23 mouse cellular contexts compared by ENCODE assay signal in the genomic region with DNA sequence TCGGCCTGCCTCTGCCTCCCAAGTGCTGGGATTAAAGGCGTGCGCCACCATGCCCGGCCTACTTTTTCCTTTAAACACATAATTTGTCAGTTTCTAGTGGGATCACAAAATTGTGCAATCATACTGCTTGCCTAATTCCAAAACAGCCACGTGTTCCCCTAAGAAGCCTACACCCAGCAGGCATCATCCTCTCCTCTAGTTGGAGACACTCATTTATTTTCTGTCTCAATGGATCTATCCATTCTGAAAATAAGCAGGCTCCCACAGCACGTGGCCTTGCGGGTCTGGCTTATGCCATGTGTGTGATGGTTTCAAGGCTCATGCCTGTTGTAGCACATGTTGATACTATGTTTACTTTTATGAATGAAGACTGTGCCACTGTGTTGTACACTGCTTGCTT. TPM values are rescaled to one million over a fixed set of nuclear protein-coding genes. Genes with fewer than 3 reads are reported as not detected.
DNase-seq lines count a peak whose midpoint lies in the region; ATAC-seq and TF ChIP-seq lines count a peak whose summit lies in the region.
"Had no signal": no experiment of that assay in that cellular context is flagged by ENCODE, and none has a peak within 500 bp of the region (broad histone marks: within the 10 kb centered on the region; RNA-seq: fewer than 3 reads in every experiment).

No protein-coding gene starts in this region.

- no peak overlapping the region for H3K9ac ChIP-seq in forebrain, embryonic 12.5 days
- H3K9ac ChIP-seq: embryonic facial prominence, embryonic 13.5 days; forebrain, embryonic 13.5 days; forebrain, postnatal 0 days; heart, embryonic 15.5 days; hindbrain, embryonic 15.5 days had no signal

- H3ac ChIP-seq in C2C12 (ENCODE audit: control insufficient read depth, insufficient read length, low read depth): no peak overlapping the region

- no peaks in the 10 kb centered on the region for H3K27me3 ChIP-seq in C2C12 (ENCODE audit: control insufficient read depth, insufficient read depth, insufficient read length)
- no peaks in the 10 kb centered on the region for H3K27me3 ChIP-seq in forebrain, embryonic 12.5 days
- H3K27me3 ChIP-seq: embryonic facial prominence, embryonic 13.5 days; forebrain, embryonic 13.5 days; heart, embryonic 15.5 days; hindbrain, embryonic 15.5 days had no signal

- TF ChIP-seq CTCF in C2C12 (IDR thresholded peaks at IDR 0.05; ENCODE audit: control insufficient read depth, insufficient read depth, insufficient read length): no peak

- H3K79me2 ChIP-seq in C2C12 (ENCODE audit: control insufficient read depth, insufficient read depth) (peaks cover 80% of the 10 kb centered on the region), macrophage (ENCODE audit: inconsistent target) (peaks cover 98% of the 10 kb centered on the region)

- H3K4me2 ChIP-seq in forebrain, embryonic 12.5 days: no peak overlapping the region
- H3K4me2 ChIP-seq: embryonic facial prominence, embryonic 13.5 days; forebrain, embryonic 13.5 days; heart, embryonic 11.5 days; heart, embryonic 15.5 days; hindbrain, embryonic 15.5 days had no signal

- no peaks in the 10 kb centered on the region for H3K36me3 ChIP-seq in C2C12 (ENCODE audit: control insufficient read depth, insufficient read depth)
- H3K36me3 ChIP-seq in macrophage (ENCODE audit: inconsistent target): no peaks in the 10 kb centered on the region
- no peaks in the 10 kb centered on the region for H3K36me3 ChIP-seq in forebrain, embryonic 12.5 days (replicated peaks)
- H3K36me3 ChIP-seq: embryonic facial prominence, embryonic 13.5 days; G1E; heart, embryonic 15.5 days; hindbrain, embryonic 10.5 days; hindbrain, embryonic 15.5 days had no signal

- peak overlapping the region; percentile 24; the same call in 1 of the 2 replicates for H3K27ac ChIP-seq in macrophage
- H3K27ac ChIP-seq in forebrain, embryonic 12.5 days: no peak overlapping the region
- H3K27ac ChIP-seq: embryonic facial prominence, embryonic 13.5 days; forebrain, embryonic 13.5 days; gastrocnemius, adult 2 months; heart, adult 2 months; heart, embryonic 15.5 days; hindbrain, embryonic 10.5 days; hindbrain, embryonic 15.5 days had no signal

- no peak for ATAC-seq in forebrain, embryonic 12.5 days (ENCODE audit: low FRiP score)
- ATAC-seq: CD4-positive, CD25-positive, alpha-beta regulatory T cell, adult 4 months; forebrain, embryonic 13.5 days; forebrain, postnatal 0 days had no signal

- H3K4me3 ChIP-seq in C2C12 (ENCODE audit: insufficient read depth, poor library complexity, severe bottlenecking): no peak overlapping the region
- H3K4me3 ChIP-seq in macrophage (ENCODE audit: inconsistent target): no peak overlapping the region
- H3K4me3 ChIP-seq in forebrain, embryonic 12.5 days (replicated peaks): no peak overlapping the region
- H3K4me3 ChIP-seq: embryonic facial prominence, embryonic 13.5 days; forebrain, embryonic 13.5 days; gastrocnemius, adult 2 months; heart, adult 2 months; heart, embryonic 15.5 days; hindbrain, embryonic 10.5 days; hindbrain, embryonic 15.5 days had no signal

- peaks cover 23% of the 10 kb centered on the region for H3K79me3 ChIP-seq in C2C12 (ENCODE audit: low read depth)

- peak; percentile 93 for DNase-seq in heart, adult 11 months
- no peak for DNase-seq in heart, postnatal 14 days
- DNase-seq in right cerebral cortex, postnatal 25 days: no peak
- no peak for DNase-seq in left cerebral cortex, postnatal 25 days (ENCODE audit: low spot score in 2 of 2)
- DNase-seq: adrenal gland, postnatal 14 days; cerebellum, adult 18-20 months; cerebellum, adult 9-11 months; cerebellum, postnatal 36 days; forebrain, postnatal 0 days; gastrocnemius, adult 2 months; gastrocnemius, postnatal 25 days had no signal

- 70% methylated on average over 7 of the region's 7 CpGs for WGBS in macrophage (ENCODE audit: missing documents)
- WGBS in forebrain, embryonic 12.5 days: 95% methylated on average over 7 of the region's 7 CpGs

- no peaks in the 10 kb centered on the region for H3K9me3 ChIP-seq in forebrain, embryonic 12.5 days
- H3K9me3 ChIP-seq: embryonic facial prominence, embryonic 13.5 days; forebrain, embryonic 13.5 days; G1E; heart, embryonic 15.5 days; hindbrain, embryonic 10.5 days; hindbrain, embryonic 15.5 days had no signal

- peaks cover 25% of the 10 kb centered on the region for H3K4me1 ChIP-seq in forebrain, embryonic 12.5 days

- intact Hi-C loops in heart, postnatal 14 days (cut with DNase I): no loop called here
- intact Hi-C loops in left cerebral cortex, postnatal 25 days (cut with DNase I): loop anchor here (5.0 kb wide), 1 partner anchor 58 kb away; no protein-coding TSS in a partner anchor

TF ChIP-seq in C2C12, 6 proteins besides CTCF, POLR2A, EP300 and RAD21:
- peak; percentile 41 for TF ChIP-seq CEBPB (IDR thresholded peaks at IDR 0.05; ENCODE audit: low read depth)
- TF ChIP-seq MYOG (IDR thresholded peaks at IDR 0.05; ENCODE audit: control insufficient read depth, extremely low read depth, insufficient read length): no peak

RNA-seq across cellular contexts. Expression of a gene that starts 32.8 kb away (rescaled TPM):
- total RNA-seq in heart, postnatal 14 days (2021): 10 to 100 TPM; 25.9 to 34.5 TPM
- polyA plus RNA-seq in C2C12 (2012; fragmentation: generic; extraction: Trizol) (22.2 TPM), macrophage (2018) (23.0 to 33.0 TPM (median 24.1 TPM) in 3 replicates)
- 100 to 1,000 TPM in 23 of 26 experiments, 10 to 100 TPM in 3; 59.0 to 292 (median 135) TPM for total RNA-seq in macrophage (2018; cell fraction: chromatin; rRNA removed)
- 10 to 100 TPM; 16.1 to 57.6 (median 32.9) TPM for total RNA-seq in macrophage (2018; cell fraction: cytosol; rRNA removed)
- 100 to 1,000 TPM in 6 of 26 experiments, 10 to 100 TPM in 20; 40.7 to 174 (median 60.5) TPM for total RNA-seq in macrophage (2018; cell fraction: nucleus; rRNA removed)
- 32.4 and 37.9 TPM in 2 replicates for polyA plus RNA-seq in forebrain, embryonic 12.5 days (2016; fragmentation: Nextera tagmentation; extraction: Ambion mirVana)
- 10 to 100 TPM; 70.1 to 71.4 TPM for total RNA-seq in left cerebral cortex, postnatal 25 days (2021)
- polyA plus RNA-seq: G1E had no signal
